Mouse (Mus musculus): ENCODE results near the gene Pip5k1b.

The Pip5k1b gene

GRCm38 (mm10) chr19:24518384-24518783 is 37.3 kb downstream of the Pip5k1b start:
- no peak for DNase-seq (ENCODE audit: low read depth, low spot score)

GRCm38 (mm10) chr19:24517057-24517456 is 38.6 kb downstream of the Pip5k1b start:
- DNase-seq (ENCODE audit: low read depth, low spot score), result no peak

GRCm38 (mm10) chr19:24515941-24516340 is 39.7 kb downstream of the Pip5k1b start:
- no peak for DNase-seq (ENCODE audit: low read depth, low spot score)

GRCm38 (mm10) chr19:24514661-24515642 is 40.7 kb downstream of the Pip5k1b start:
- DNase-seq (ENCODE audit: low read depth, low spot score), result no peak

- DNase-seq (ENCODE audit: low read depth, low spot score), result peak; percentile 20
Measured at GRCm38 (mm10) chr19:24513105-24513843, 42.4 kb downstream of the Pip5k1b start.

GRCm38 (mm10) chr19:24511939-24512338 is 43.7 kb downstream of the Pip5k1b start:
- DNase-seq (ENCODE audit: low read depth, low spot score), result no peak

- no peak for DNase-seq (ENCODE audit: low read depth, low spot score)
Measured at GRCm38 (mm10) chr19:24509391-24509790, 46.3 kb downstream of the Pip5k1b start.

- peak; percentile 9 for DNase-seq (ENCODE audit: low read depth, low spot score)
Measured at GRCm38 (mm10) chr19:24508087-24508767, 47.4 kb downstream of the Pip5k1b start.

GRCm38 (mm10) chr19:24502736-24503421 is 52.8 kb downstream of the Pip5k1b start:
- no peak for DNase-seq (ENCODE audit: low read depth, low spot score)

GRCm38 (mm10) chr19:24501525-24501924 is 54.1 kb downstream of the Pip5k1b start:
- no peak for DNase-seq (ENCODE audit: low read depth, low spot score)

GRCm38 (mm10) chr19:24500431-24500830 is 55.2 kb downstream of the Pip5k1b start:
- no peak for DNase-seq (ENCODE audit: low read depth, low spot score)

- DNase-seq (ENCODE audit: low read depth, low spot score), result no peak
Measured at GRCm38 (mm10) chr19:24499291-24499690, 56.4 kb downstream of the Pip5k1b start.

- DNase-seq (ENCODE audit: low read depth, low spot score), result no peak
Measured at GRCm38 (mm10) chr19:24493887-24494286, 61.8 kb downstream of the Pip5k1b start.

- DNase-seq (ENCODE audit: low read depth, low spot score), result no peak
Measured at GRCm38 (mm10) chr19:24491824-24492223, 63.8 kb downstream of the Pip5k1b start.

- no peak for DNase-seq (ENCODE audit: low read depth, low spot score)
Measured at GRCm38 (mm10) chr19:24490275-24490674, 65.4 kb downstream of the Pip5k1b start.

- no peak for DNase-seq (ENCODE audit: low read depth, low spot score)
Measured at GRCm38 (mm10) chr19:24486433-24487296, 69.0 kb downstream of the Pip5k1b start.

- no peak for DNase-seq (ENCODE audit: low read depth, low spot score)
Measured at GRCm38 (mm10) chr19:24484612-24485194, 71.0 kb downstream of the Pip5k1b start.

- no peak for DNase-seq (ENCODE audit: low read depth, low spot score)
Measured at GRCm38 (mm10) chr19:24480916-24481315, 74.8 kb downstream of the Pip5k1b start.

- DNase-seq (ENCODE audit: low read depth, low spot score), result peak; percentile 90
Measured at GRCm38 (mm10) chr19:24476929-24477882, 78.5 kb downstream of the Pip5k1b start, which contains the start of gene Fam122a. Gene Fam122a, minus strand, starts transcription at chr19:24477356.

Data from embryo, embryonic 11.5 days (tissue).